Mouse (Mus musculus) lung, embryonic 15.5 days (tissue): ENCODE measurements around the gene Purb. TPM values are rescaled to one million over a fixed set of nuclear protein-coding genes. Genes with fewer than 3 reads are reported as not detected.

Experiments
- ATAC-seq: fragments of 200-750 bp; cut with Nextera tagmentation; 2 replicates; pipeline ENCODE4 v1.8.0; 2017; ENCODE audit warnings: moderate number of reproducible peaks, borderline replicate concordance; ENCODE audit not compliant: low FRiP score, low TSS enrichment; ENCODE audit errors: extremely low read depth
- H3K27ac ChIP-seq: fragments of 300-500 bp; sonication (generic); 2 replicates; pipeline ENCODE4 v1.5.1; 2015; ENCODE audit warnings: moderate library complexity, mild to moderate bottlenecking, inconsistent platforms
- H3K27me3 ChIP-seq: fragments of 300-500 bp; sonication (generic); 2 replicates; pipeline ENCODE4 v1.6.1; 2015; ENCODE audit warnings: inconsistent platforms
- H3K36me3 ChIP-seq: fragments of 300-500 bp; sonication (generic); 2 replicates; pipeline ENCODE4 v1.6.1; 2015; ENCODE audit warnings: inconsistent platforms
- H3K4me1 ChIP-seq: fragments of 300-500 bp; sonication (generic); 2 replicates; pipeline ENCODE4 v1.6.1; 2015; ENCODE audit warnings: inconsistent platforms
- H3K4me2 ChIP-seq: fragments of 300-500 bp; sonication (generic); 2 replicates; pipeline ENCODE4 v1.6.1; 2015; ENCODE audit warnings: inconsistent platforms, mild to moderate bottlenecking, moderate library complexity
- H3K4me3 ChIP-seq: fragments of 300-500 bp; sonication (generic); 2 replicates; pipeline ENCODE4 v1.5.1; 2015; ENCODE audit warnings: mild to moderate bottlenecking, inconsistent platforms
- H3K9ac ChIP-seq: fragments of 300-500 bp; sonication (generic); 2 replicates; pipeline ENCODE4 v1.6.1; 2015; ENCODE audit warnings: inconsistent platforms
- H3K9me3 ChIP-seq: fragments of 300-500 bp; sonication (generic); 2 replicates; pipeline ENCODE4 v1.6.1; 2016; ENCODE audit warnings: inconsistent platforms
- WGBS: fragments of 180-500 bp; shearing (Covaris S2); methylation state at CpG from one replicate; pipeline ENCODE4 v1.1.7; 2015; 5-methylcytosine and 5-hydroxymethylcytosine counted together
- polyA plus RNA-seq: library from polyadenylated mRNA; unstranded; fragments of >200 nt; fragmentation: Nextera tagmentation; extraction: Ambion mirVana; gene quantifications from 2 replicates; pipeline ENCODE4 v1.2.1, GENCODE M21; 2015

The Purb gene
- polyA plus RNA-seq = 28.1 and 28.8 TPM in 2 replicates

DNA sequence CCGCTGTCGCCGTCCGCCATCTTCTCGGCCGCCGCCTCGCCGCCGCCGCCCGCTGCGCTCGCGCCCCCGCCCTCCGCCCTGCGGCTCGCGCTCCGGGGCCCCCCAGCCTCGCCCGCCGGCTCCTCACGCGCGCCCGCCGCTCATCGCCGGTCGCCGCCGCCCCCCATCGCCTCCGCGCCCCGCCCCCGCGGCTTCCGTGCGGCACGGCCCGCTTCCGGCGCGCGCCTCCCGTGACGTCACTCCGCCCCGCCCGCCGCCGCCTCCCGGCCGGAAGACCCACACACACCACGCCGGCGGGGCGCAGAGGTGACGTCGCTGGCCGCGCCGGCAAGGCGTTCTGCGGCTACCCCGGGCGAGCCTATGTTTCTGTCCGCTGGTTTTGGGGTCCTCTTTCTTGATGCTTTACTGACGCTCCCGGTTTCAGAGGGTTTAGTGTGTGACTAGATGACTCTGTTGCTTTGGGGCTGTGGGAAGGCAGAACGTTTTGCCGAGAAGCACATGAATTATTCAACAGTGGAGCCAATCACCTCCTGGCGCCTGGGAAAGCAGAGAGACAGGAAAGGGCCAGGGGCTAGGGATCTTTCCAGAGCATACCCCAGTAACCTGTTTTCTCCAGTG, at the start of gene Purb:
Gene Purb (minus strand): TSS at position 51 of the 618 bp plus-strand sequence.
- H3K36me3 ChIP-seq = 0 out of 2 replicates have a peak, but pooled peaks cover 3% of the 10 kb centered on the region
- H3K9me3 ChIP-seq = no peaks in the 10 kb centered on the region
- WGBS = under 1% methylated on average over 62 of the region's 76 CpGs
- H3K4me3 ChIP-seq = peak within 1 kb of the TSS; percentile 89
- H3K27me3 ChIP-seq = no peaks in the 10 kb centered on the region
- peak within 1 kb of the TSS; percentile 74 for H3K4me2 ChIP-seq
- peak within 1 kb of the TSS; percentile 96 for H3K27ac ChIP-seq
- ATAC-seq = peak; percentile 95
- peak within 1 kb of the TSS; percentile 97 for H3K9ac ChIP-seq
- H3K4me1 ChIP-seq = peaks cover 26% of the 10 kb centered on the region

DNA sequence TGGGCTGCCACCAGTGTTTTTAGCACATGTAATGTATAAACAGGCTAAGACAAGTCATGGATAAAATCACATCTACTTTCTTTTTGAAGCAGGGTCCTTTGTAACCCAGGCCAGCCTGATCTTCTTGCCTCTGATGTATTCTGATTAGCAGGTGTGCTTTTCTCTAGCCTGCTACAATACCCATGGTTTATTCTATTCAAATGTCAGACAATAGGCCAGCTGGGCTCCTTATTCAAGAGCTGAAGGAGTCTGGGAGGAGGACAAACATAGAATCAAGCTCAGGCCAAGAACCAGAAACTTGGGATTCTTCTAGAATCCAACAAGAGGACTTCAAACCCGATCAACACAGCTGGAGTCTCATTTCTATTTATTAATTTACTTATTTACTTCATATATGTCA, 49.5 kb upstream of the Purb start:
- Histone ChIP-seq H3K4me3 (no peak overlapping the region), H3K27ac (no peak overlapping the region), H3K36me3 (peaks cover 30% of the 10 kb centered on the region), H3K4me2 (no peak overlapping the region), H3K9me3 (no peaks in the 10 kb centered on the region), H3K4me1 (peaks cover 11% of the 10 kb centered on the region), H3K9ac (no peak overlapping the region), H3K27me3 (no peaks in the 10 kb centered on the region)
- 97% methylated on average over 1 of the region's 1 CpGs for WGBS
- no peak for ATAC-seq

DNA sequence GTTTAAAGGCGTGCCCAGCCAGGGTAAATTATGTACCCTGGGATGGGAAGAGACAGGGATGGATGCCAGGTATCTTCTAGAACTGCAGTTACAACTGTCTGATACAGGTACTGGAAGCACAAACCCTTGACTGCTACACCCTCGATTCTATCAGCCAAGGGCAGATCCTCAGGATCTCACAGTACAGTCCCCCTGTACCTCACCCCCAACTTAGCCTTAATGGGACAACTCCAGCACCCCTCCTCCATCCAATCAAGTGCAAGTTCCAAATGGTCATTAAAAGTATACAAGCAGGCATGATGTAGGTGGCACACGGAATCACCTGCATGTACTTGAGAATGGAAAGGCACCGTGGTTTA, 49.1 kb upstream of the Purb start:
- H3K4me2 ChIP-seq = no peak overlapping the region
- no peak overlapping the region for H3K4me3 ChIP-seq
- H3K36me3 ChIP-seq = peaks cover 30% of the 10 kb centered on the region
- ATAC-seq = no peak
- 91% methylated on average over 4 of the region's 4 CpGs for WGBS
- H3K9ac ChIP-seq = no peak overlapping the region
- H3K4me1 ChIP-seq = peaks cover 11% of the 10 kb centered on the region
- H3K9me3 ChIP-seq = no peaks in the 10 kb centered on the region
- H3K27ac ChIP-seq = no peak overlapping the region
- H3K27me3 ChIP-seq = no peaks in the 10 kb centered on the region

DNA sequence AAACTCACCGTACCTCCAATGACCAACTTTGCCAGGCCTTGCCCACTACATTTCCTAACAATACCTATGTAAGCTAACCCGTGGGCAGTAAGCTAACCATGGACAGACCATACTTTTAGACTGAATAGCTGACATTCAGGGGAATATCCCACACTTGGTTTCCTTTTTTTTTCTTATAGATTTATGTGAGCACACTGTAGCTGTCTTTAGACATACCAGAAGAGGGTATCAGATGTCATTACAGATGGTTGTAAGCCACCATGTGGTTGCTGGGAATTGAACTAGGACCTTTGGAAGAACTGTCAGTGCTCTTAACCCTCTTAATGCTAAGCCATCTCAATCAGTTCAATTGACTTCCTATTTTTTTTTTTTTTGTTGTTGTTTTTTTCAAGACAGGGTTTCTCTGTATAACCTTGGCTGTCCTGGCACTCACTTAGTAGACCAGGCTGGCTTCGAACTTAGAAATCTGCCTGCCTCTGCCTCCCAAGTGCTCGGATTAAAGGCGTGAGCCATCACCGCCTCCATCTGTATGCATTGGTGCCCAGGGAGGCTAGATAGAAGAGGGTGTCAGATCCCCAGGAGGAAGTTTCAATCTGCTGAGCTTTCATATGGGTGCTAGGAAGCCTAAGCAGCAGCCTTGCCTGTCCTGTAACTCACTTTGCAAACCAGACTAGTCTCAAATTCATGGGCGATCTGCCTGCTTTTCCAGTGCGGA, 48.6 kb upstream of the Purb start:
- Histone ChIP-seq H3K27ac (no peak overlapping the region), H3K27me3 (no peaks in the 10 kb centered on the region), H3K4me2 (no peak overlapping the region), H3K9me3 (no peaks in the 10 kb centered on the region), H3K9ac (no peak overlapping the region), H3K4me1 (peaks cover 11% of the 10 kb centered on the region), H3K36me3 (peaks cover 30% of the 10 kb centered on the region), H3K4me3 (no peak overlapping the region)
- no peak for ATAC-seq
- WGBS = 86% methylated on average over 8 of the region's 8 CpGs

DNA sequence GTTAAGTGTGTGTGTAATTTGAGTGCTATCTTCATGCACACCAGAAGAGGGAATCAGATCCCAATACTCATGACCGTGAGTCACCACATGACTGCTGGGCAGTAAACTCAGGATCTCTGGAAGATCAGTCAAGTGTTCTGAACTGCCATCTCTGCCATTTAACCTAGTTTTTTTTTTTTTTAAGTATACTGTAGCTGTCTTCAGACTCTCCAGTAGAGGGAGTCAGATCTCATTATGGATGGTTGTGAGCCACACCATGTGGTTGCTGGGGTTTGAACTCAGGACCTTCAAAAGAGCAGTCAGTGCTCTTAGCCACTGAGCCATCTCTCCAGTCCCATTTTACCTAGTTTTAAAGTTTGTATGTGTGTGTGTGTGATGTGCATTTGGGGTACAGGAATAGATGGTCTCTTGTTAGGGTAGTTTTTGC, 48.0 kb upstream of the Purb start:
- peaks cover 11% of the 10 kb centered on the region for H3K4me1 ChIP-seq
- H3K9me3 ChIP-seq = no peaks in the 10 kb centered on the region
- no peak for ATAC-seq
- no peak overlapping the region for H3K27ac ChIP-seq
- no peaks in the 10 kb centered on the region for H3K27me3 ChIP-seq
- no peak overlapping the region for H3K9ac ChIP-seq
- peaks cover 30% of the 10 kb centered on the region for H3K36me3 ChIP-seq
- no peak overlapping the region for H3K4me2 ChIP-seq
- H3K4me3 ChIP-seq = no peak overlapping the region
- 30% methylated on average over 1 of the region's 1 CpGs for WGBS

DNA sequence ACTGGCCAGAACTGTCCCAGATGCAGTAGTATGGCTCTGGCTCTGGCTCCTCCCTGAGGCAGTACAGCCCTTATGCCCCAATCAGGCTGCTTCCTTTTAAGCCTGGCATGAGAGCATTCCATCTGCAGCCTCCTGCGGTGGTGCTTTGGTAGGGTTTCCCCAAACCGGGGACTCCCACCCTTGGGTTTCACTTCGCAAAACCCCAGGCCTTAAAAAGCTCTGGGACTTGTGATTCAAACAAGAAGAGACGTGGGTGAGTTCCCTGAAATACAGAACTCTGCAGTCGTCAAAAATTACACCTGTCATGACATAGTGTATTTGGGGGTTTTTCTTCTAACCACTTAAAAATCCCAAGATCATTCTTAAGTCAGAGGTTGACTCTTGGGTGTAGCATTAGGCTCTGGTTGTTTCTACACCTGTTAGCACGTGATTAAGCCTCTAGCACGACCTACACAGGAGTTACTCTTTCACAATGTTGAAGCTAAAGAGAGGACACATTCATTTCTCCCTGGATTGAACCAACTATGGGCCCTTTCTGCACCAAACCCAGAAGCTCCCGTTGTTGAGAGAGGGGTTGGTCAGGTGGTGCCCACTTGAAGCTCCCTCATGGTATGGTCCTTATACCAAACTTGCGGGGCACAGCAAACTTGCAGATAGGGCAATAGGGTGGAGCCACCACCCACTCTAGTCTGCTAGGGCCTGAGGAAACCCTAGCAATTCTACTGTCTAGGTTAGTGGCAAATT, 47.2 kb upstream of the Purb start:
- no peaks in the 10 kb centered on the region for H3K27me3 ChIP-seq
- 70% methylated on average over 9 of the region's 9 CpGs for WGBS
- no peak overlapping the region for H3K27ac ChIP-seq
- no peak overlapping the region for H3K9ac ChIP-seq
- no peak for ATAC-seq
- H3K9me3 ChIP-seq = no peaks in the 10 kb centered on the region
- H3K4me1 ChIP-seq = peaks cover 11% of the 10 kb centered on the region
- H3K4me2 ChIP-seq = no peak overlapping the region
- peaks cover 30% of the 10 kb centered on the region for H3K36me3 ChIP-seq
- H3K4me3 ChIP-seq = no peak overlapping the region

DNA sequence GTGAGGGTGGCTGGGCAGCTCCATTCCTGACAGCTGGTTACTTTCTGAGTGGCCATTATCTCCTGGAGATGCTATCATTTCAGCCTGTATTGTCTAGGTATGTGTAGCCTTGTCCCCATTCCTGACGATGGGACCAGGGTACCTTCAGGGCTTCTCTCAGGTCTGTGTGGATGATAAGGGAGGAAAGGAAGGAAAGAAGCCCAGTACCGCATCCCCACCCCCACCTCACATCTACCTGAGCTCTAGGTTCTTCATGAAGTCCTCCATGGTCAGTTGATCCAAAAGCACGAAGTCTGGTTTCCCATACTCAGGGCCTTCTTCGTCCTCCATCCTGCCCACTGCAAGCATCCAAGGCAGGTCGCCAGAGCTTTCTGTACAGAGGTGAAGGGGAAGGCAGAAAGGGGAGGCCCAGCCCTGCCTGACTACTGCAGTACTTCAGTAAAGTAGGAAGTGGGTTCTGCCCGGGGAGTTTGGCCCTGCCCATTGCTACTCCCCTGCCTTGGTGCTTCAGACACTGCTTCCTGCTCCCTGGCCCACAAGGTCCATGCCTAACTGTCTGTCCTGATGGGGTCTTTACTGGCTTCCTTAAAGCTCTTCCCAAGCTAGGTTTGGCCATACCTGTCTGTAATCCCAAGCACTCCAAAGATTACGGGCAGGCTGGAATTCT, 44.9 kb upstream of the Purb start, which contains the start of gene Myo1g:
Gene Myo1g (minus strand): TSS at position 459 of the 667 bp plus-strand sequence.
- WGBS = 66% methylated on average over 7 of the region's 7 CpGs
- no peaks in the 10 kb centered on the region for H3K4me1 ChIP-seq
- peaks cover 20% of the 10 kb centered on the region for H3K36me3 ChIP-seq
- no peak within 1 kb of the TSS for H3K27ac ChIP-seq
- H3K4me2 ChIP-seq = no peak within 1 kb of the TSS
- H3K4me3 ChIP-seq = no peak within 1 kb of the TSS
- H3K9me3 ChIP-seq = no peaks in the 10 kb centered on the region
- no peak for ATAC-seq
- no peaks in the 10 kb centered on the region for H3K27me3 ChIP-seq
- no peak within 1 kb of the TSS for H3K9ac ChIP-seq

DNA sequence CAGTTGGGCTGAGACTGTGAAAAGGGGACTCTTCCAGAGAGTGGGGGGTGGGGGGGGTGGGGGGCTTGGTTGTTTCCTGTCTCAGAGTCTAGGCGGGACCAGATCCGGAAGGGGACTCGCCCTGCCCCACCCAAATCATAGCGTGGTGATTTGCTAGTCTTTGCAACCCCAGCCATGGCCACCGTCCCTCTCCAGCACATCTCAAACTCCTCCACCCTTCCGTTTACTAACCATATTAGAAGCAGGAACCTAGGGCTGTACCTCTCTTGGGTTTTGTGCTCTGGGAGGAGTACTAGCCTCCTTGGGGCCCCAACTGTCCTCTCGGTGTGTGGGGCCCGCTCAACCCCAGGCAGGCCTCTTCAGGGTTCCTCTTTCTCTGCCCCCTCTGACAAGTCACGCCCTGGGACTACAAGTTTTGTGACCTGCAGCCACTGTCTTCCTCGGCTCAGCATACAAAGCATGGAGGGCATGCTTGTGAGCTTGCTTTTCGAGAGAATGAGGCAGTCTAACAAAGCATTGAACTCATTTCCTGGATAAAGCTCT, 43.8 kb upstream of the Purb start:
- Histone ChIP-seq H3K9me3 (no peaks in the 10 kb centered on the region), H3K36me3 (peaks cover 10% of the 10 kb centered on the region), H3K27ac (no peak overlapping the region), H3K4me2 (no peak overlapping the region), H3K4me1 (peaks cover 6% of the 10 kb centered on the region; the same call in 1 of the 2 replicates), H3K4me3 (no peak overlapping the region), H3K9ac (no peak overlapping the region), H3K27me3 (no peaks in the 10 kb centered on the region)
- 65% methylated on average over 11 of the region's 11 CpGs for WGBS
- ATAC-seq = 0 out of 2 replicates have a peak, but pooled peaks have one; percentile 13

DNA sequence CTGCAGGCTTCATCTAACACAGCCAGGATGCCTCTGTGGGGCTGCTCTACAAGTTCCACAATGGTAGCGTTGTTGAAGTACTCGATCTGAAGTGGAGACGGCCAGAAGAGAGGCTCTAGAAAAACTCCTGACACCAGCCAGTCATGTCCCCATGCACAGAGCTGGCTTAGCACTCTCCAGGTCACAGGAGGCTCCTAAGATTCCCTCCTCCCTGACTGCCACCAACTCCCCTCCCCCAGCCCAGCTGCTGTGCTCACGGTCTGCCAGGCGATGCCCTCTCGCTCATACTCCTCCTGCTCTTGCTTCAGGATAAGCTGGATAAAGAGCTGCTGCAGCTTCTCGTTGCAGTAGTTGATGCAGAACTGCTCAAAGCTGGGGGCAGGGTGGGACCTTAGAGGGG, 39.1 kb upstream of the Purb start:
- Histone ChIP-seq H3K4me3 (no peak overlapping the region), H3K9ac (no peak overlapping the region), H3K27me3 (no peaks in the 10 kb centered on the region), H3K4me2 (no peak overlapping the region), H3K4me1 (peaks cover 7% of the 10 kb centered on the region; the same call in 1 of the 2 replicates), H3K9me3 (no peaks in the 10 kb centered on the region), H3K36me3 (no peaks in the 10 kb centered on the region), H3K27ac (no peak overlapping the region)
- no peak for ATAC-seq
- 30% methylated on average over 7 of the region's 7 CpGs for WGBS

DNA sequence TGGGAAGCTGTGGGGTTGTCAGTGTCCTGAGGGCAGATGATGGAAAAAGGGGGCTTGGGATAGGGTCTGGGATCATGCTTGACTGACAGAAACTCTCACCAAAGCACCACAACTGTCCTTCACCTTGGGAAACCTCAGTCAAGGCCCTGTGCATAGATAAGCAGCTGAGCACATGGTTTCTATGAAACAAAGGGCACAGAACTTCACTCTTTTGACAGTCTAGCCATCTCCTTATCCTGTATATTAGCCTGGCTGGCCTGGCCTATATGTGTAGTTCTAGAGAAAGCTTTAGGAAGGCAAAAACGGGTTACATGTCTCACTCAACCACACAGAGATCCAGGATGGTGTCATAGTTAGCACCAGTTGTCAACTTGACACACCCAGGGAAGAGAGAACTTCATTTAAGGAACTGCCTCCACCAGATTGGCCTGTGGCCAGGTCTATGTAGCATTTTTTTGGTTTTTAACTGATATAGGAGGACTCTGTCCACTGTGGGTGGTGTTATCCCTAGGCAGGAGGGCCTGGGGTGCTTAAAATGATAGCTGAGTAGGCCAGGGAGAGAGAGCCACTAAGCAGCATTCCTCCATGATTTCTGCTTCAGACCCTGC, 32.7 kb upstream of the Purb start:
- no peak overlapping the region for H3K9ac ChIP-seq
- no peak for ATAC-seq
- no peak overlapping the region for H3K27ac ChIP-seq
- H3K9me3 ChIP-seq = no peaks in the 10 kb centered on the region
- H3K4me3 ChIP-seq = no peak overlapping the region
- H3K4me1 ChIP-seq = no peaks in the 10 kb centered on the region
- WGBS = 53% methylated on average over 1 of the region's 1 CpGs
- no peak overlapping the region for H3K4me2 ChIP-seq
- H3K27me3 ChIP-seq = no peaks in the 10 kb centered on the region
- H3K36me3 ChIP-seq = no peaks in the 10 kb centered on the region

DNA sequence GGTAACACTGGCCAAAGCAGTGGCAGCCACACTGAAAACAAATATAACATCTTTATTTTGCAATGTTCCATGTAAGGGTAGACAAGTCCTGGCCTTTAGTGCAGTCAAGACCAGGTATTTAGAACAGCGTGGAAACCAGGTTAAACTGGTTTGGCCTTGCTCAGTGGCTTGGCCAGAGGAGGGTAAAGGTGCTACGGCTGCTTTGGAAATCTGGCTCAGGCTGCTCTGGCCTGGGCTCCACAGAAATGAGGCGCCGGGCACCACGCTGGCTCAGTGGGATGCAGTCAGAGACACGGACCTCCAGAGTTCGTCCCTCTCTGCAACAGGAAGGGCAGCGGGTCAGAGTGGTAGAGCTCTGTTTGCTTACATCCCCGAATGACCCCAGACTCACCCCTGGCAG, 30.8 kb upstream of the Purb start:
- H3K36me3 ChIP-seq = no peaks in the 10 kb centered on the region
- H3K9me3 ChIP-seq = no peaks in the 10 kb centered on the region
- H3K4me1 ChIP-seq = no peaks in the 10 kb centered on the region
- no peaks in the 10 kb centered on the region for H3K27me3 ChIP-seq
- no peak overlapping the region for H3K4me3 ChIP-seq
- no peak overlapping the region for H3K9ac ChIP-seq
- no peak for ATAC-seq
- H3K27ac ChIP-seq = no peak overlapping the region
- no peak overlapping the region for H3K4me2 ChIP-seq
- WGBS = 53% methylated on average over 9 of the region's 9 CpGs
